Mouse (Mus musculus): Measurements from ENCODE around the gene Tmppe. TPM values are rescaled to one million over a fixed set of nuclear protein-coding genes. Genes with fewer than 3 reads are reported as not detected.

The Tmppe gene
- polyA plus RNA-seq, 1 experiment from 2014 or later, result 10.5 TPM

DNA sequence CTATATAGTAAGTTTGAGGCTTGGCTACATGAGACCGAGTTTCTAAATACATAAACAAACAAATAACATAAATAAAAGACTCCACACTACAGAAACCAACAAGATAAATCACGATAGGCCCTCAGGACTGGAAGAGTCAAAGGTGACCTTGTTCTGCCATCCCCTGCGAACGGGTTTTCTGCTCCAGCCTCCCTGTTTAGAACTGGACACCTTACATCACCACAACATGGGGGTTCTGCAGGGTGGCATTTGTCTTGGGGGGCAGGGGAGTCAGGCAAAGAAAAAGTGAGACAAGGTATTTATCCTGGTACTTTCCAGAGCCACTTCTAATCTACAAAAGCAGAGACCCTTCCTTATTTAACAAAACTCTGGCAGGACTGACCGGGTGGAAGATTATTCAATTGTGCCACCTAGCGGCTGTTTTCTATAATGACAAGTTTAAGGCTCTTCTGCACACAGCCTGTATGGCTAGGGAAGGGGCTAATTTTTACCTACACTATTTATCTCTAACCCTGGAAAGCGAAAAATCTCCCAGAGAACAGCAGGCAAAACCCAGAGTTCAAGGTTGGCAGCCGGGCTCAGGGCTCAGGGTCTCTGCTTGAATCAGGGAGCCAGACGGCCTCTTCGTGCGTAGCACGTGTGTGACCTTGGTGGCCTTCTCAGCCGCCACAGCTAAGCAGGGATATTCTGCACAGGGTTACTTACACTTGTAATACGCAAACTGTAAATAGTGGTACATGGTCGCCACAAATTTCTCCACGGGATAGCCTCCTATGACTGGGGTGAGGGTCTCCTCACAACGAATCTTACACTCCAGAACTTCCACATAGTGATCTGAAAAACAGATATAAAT, 19.8 kb upstream of the Tmppe start:
- H3K4me1 ChIP-seq (ENCODE audit: control insufficient read depth, insufficient read depth, low read depth, low read length), result no peaks in the 10 kb centered on the region
- no peaks in the 10 kb centered on the region for H3K36me3 ChIP-seq (ENCODE audit: control insufficient read depth, insufficient read depth, low read length)
- WGBS, result 72% methylated on average over 17 of the region's 17 CpGs
- H3K9me3 ChIP-seq (ENCODE audit: control insufficient read depth, low read length), result no peaks in the 10 kb centered on the region
- H3K27ac ChIP-seq (ENCODE audit: low read depth, low read length), result no peak overlapping the region
- no peak overlapping the region for H3K9ac ChIP-seq (ENCODE audit: low read depth, low read length)
- H3K4me2 ChIP-seq (ENCODE audit: low read length), result no peak overlapping the region
- ATAC-seq, result peak; percentile 80
- no peaks in the 10 kb centered on the region for H3K27me3 ChIP-seq (replicated peaks; ENCODE audit: control insufficient read depth, insufficient read depth, low read length)
- H3K4me3 ChIP-seq (ENCODE audit: low read length), result no peak overlapping the region

DNA sequence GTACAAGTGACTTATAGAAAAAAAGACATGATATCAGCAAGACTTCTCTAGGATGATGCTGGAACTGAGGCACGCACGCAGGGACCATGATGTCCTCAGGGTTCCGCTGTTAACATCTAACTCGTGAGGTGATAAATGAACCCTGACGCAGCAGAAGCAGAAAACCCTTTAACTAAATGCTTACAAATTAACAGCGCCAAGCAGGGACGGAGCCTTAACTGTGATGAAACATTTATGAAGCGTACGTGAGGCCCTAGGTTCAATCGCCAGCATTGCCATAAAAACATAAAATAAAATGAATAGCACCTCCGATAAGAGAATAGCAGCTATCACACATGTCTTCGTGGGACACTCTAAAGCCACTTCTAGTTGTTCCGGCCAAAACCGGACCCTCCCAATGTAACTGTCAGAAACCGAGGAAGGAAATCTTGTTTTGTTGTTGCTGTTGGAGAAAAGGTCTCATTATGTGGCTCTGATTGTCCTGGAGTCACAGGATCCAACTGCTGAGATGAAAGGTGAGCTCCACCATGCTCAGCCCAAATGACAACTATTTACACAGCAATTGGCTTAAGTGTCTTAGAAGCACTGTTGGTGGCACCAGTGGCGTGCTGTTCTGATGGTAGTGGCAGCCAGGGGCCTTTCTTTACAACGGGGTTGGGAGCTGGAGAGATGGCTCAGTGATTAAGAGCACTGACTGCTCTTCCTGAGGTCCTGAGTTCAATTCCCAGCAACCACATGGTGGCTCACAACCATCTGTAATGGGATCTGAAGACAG, 17.8 kb upstream of the Tmppe start:
- Histone ChIP-seq H3K27me3 (replicated peaks; ENCODE audit: control insufficient read depth, insufficient read depth, low read length) (no peaks in the 10 kb centered on the region), H3K4me1 (ENCODE audit: control insufficient read depth, insufficient read depth, low read depth, low read length) (no peaks in the 10 kb centered on the region), H3K4me2 (ENCODE audit: low read length) (no peak overlapping the region), H3K9me3 (ENCODE audit: control insufficient read depth, low read length) (no peaks in the 10 kb centered on the region), H3K36me3 (ENCODE audit: control insufficient read depth, insufficient read depth, low read length) (no peaks in the 10 kb centered on the region), H3K9ac (ENCODE audit: low read depth, low read length) (no peak overlapping the region), H3K27ac (ENCODE audit: low read depth, low read length) (no peak overlapping the region), H3K4me3 (ENCODE audit: low read length) (no peak overlapping the region)
- 84% methylated on average over 17 of the region's 17 CpGs for WGBS
- no peak for ATAC-seq

DNA sequence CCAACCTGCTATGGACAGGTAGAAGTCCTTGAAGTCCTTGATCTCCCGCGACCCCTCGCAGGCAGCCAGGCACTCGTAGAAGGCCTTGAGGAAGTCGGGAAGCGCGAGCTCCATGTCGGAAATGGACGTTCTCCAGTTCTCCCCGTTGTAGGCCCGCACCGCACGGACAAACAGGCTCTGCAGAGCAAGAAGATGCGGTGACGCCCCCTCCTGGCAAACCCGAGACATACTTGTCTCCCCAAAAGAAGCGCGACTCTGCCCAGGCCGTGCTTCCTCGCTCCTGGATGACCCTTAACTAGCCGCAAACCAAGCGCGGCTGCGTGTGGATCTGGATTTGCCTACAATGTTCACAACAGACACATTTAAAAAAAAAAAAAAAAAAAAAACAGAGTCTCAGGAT, 16.2 kb upstream of the Tmppe start:
- no peaks in the 10 kb centered on the region for H3K36me3 ChIP-seq (ENCODE audit: control insufficient read depth, insufficient read depth, low read length)
- WGBS, result 92% methylated on average over 24 of the region's 24 CpGs
- no peaks in the 10 kb centered on the region for H3K27me3 ChIP-seq (replicated peaks; ENCODE audit: control insufficient read depth, insufficient read depth, low read length)
- no peak overlapping the region for H3K4me3 ChIP-seq (ENCODE audit: low read length)
- no peaks in the 10 kb centered on the region for H3K9me3 ChIP-seq (ENCODE audit: control insufficient read depth, low read length)
- H3K4me1 ChIP-seq (ENCODE audit: control insufficient read depth, insufficient read depth, low read depth, low read length), result peaks cover 3% of the 10 kb centered on the region; the same call in 1 of the 2 replicates
- no peak overlapping the region for H3K9ac ChIP-seq (ENCODE audit: low read depth, low read length)
- H3K4me2 ChIP-seq (ENCODE audit: low read length), result no peak overlapping the region
- no peak for ATAC-seq
- no peak overlapping the region for H3K27ac ChIP-seq (ENCODE audit: low read depth, low read length)

DNA sequence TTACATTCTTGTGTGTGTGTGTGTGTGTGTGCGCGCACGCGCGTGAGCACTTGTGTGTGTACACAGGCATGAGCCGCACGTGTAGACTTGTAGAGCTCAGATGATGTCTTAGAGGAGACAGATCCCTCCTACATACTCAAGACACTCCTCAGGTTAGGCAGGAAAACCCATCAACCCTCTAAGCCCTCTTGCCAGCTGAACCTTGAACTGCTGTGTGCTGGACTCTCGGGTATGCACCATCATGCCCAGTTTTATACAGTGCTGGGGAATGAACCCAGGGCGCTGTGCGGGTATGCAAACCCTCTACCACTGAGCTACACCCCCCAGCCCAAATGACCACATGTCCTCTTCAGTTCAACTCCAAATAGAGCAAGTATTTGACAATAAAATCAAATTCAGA, 15.7 kb upstream of the Tmppe start:
- H3K4me3 ChIP-seq (ENCODE audit: low read length), result no peak overlapping the region
- no peaks in the 10 kb centered on the region for H3K27me3 ChIP-seq (replicated peaks; ENCODE audit: control insufficient read depth, insufficient read depth, low read length)
- no peaks in the 10 kb centered on the region for H3K36me3 ChIP-seq (ENCODE audit: control insufficient read depth, insufficient read depth, low read length)
- 97% methylated on average over 10 of the region's 10 CpGs for WGBS
- no peak overlapping the region for H3K27ac ChIP-seq (ENCODE audit: low read depth, low read length)
- no peak overlapping the region for H3K9ac ChIP-seq (ENCODE audit: low read depth, low read length)
- no peaks in the 10 kb centered on the region for H3K9me3 ChIP-seq (ENCODE audit: control insufficient read depth, low read length)
- H3K4me2 ChIP-seq (ENCODE audit: low read length), result no peak overlapping the region
- ATAC-seq, result no peak
- peaks cover 3% of the 10 kb centered on the region; the same call in 1 of the 2 replicates for H3K4me1 ChIP-seq (ENCODE audit: control insufficient read depth, insufficient read depth, low read depth, low read length)

DNA sequence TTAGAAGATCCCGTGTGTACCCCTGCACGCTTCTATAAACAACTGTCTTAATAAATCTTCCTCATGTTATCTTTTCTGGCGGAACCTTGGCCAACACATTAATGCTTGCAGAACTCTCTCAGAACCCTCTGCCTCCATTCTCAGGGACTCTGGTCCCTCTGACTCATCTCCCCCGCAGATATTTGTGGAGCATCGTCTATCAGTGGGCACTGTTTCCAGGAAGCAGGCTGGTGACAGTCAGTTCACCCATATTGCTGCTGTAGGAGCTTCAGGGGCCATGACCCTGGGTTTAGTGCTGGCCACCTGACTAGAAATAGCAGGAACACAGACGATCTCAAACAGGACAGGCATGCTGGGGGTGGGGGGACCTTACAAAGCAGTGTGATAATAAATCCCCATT, 13.8 kb upstream of the Tmppe start:
- Histone ChIP-seq H3K9me3 (ENCODE audit: control insufficient read depth, low read length) (no peaks in the 10 kb centered on the region), H3K36me3 (ENCODE audit: control insufficient read depth, insufficient read depth, low read length) (no peaks in the 10 kb centered on the region), H3K4me1 (ENCODE audit: control insufficient read depth, insufficient read depth, low read depth, low read length) (peaks cover 7% of the 10 kb centered on the region; the same call in 1 of the 2 replicates), H3K4me2 (ENCODE audit: low read length) (no peak overlapping the region), H3K27me3 (replicated peaks; ENCODE audit: control insufficient read depth, insufficient read depth, low read length) (no peaks in the 10 kb centered on the region), H3K4me3 (ENCODE audit: low read length) (no peak overlapping the region), H3K27ac (ENCODE audit: low read depth, low read length) (no peak overlapping the region), H3K9ac (ENCODE audit: low read depth, low read length) (no peak overlapping the region)
- 74% methylated on average over 6 of the region's 6 CpGs for WGBS
- no peak for ATAC-seq

DNA sequence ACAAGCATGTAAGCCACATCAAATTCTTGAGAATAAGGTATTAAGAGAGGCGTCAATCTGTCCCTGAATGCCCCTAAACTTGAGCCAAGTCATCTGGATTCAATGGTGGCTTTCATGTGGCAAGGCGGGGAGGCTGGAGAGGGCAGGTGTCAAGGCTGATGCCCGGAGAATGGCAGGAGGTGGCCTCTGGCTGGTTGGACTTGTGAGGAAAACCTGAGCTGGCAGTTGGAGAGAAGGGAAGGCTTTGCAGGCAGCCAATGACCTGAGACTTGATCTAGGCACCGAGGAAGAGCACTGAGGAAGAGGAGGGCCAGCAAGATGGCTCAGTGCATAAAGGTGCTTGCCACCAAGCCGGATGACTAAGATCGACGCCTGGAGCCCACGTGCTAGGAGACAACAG, 12.6 kb upstream of the Tmppe start:
- Histone ChIP-seq H3K9ac (ENCODE audit: low read depth, low read length) (no peak overlapping the region), H3K27me3 (replicated peaks; ENCODE audit: control insufficient read depth, insufficient read depth, low read length) (no peaks in the 10 kb centered on the region), H3K4me2 (ENCODE audit: low read length) (no peak overlapping the region), H3K9me3 (ENCODE audit: control insufficient read depth, low read length) (no peaks in the 10 kb centered on the region), H3K36me3 (ENCODE audit: control insufficient read depth, insufficient read depth, low read length) (no peaks in the 10 kb centered on the region), H3K4me3 (ENCODE audit: low read length) (no peak overlapping the region), H3K27ac (ENCODE audit: low read depth, low read length) (no peak overlapping the region), H3K4me1 (ENCODE audit: control insufficient read depth, insufficient read depth, low read depth, low read length) (peaks cover 7% of the 10 kb centered on the region; the same call in 1 of the 2 replicates)
- WGBS, result 86% methylated on average over 8 of the region's 8 CpGs
- no peak for ATAC-seq

DNA sequence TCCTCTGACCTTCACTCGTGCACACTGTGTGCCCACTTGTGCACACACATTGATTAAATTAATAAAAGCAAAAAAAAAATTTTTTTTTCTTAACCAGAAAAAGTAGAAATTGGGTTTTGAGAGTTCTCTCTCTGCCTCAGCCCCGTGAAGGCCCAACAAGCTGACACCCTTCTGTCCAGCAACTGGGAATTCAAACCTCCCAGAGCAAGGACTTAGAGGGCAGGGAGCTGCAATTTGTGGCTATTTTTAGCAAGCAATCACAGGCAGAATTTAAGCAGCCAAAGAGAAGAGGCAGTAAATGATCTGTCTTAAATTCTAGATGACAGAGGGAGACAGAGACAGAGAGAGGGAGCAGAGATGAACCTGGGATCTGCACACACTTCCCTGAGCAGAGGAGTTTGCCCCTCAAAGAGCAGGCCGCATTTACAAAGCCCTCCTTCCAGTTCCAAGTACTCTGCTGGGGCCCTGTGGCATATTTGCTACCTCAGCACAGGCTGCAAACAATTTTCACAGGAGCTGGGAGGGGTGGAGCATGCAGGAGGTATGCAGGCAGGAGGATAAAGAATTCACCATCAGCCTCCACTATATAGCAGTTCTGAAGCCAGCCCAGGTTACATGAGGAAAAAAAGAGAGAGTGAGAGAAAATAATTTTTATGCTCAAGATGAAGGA, 12.1 kb upstream of the Tmppe start:
- Histone ChIP-seq H3K27ac (ENCODE audit: low read depth, low read length) (no peak overlapping the region), H3K9me3 (ENCODE audit: control insufficient read depth, low read length) (no peaks in the 10 kb centered on the region), H3K27me3 (replicated peaks; ENCODE audit: control insufficient read depth, insufficient read depth, low read length) (no peaks in the 10 kb centered on the region), H3K4me3 (ENCODE audit: low read length) (no peak overlapping the region), H3K9ac (ENCODE audit: low read depth, low read length) (no peak overlapping the region), H3K4me1 (ENCODE audit: control insufficient read depth, insufficient read depth, low read depth, low read length) (peaks cover 7% of the 10 kb centered on the region; the same call in 1 of the 2 replicates), H3K4me2 (ENCODE audit: low read length) (peak overlapping the region; percentile 21), H3K36me3 (ENCODE audit: control insufficient read depth, insufficient read depth, low read length) (no peaks in the 10 kb centered on the region)
- ATAC-seq, result no peak
- WGBS, result 86% methylated on average over 3 of the region's 3 CpGs

DNA sequence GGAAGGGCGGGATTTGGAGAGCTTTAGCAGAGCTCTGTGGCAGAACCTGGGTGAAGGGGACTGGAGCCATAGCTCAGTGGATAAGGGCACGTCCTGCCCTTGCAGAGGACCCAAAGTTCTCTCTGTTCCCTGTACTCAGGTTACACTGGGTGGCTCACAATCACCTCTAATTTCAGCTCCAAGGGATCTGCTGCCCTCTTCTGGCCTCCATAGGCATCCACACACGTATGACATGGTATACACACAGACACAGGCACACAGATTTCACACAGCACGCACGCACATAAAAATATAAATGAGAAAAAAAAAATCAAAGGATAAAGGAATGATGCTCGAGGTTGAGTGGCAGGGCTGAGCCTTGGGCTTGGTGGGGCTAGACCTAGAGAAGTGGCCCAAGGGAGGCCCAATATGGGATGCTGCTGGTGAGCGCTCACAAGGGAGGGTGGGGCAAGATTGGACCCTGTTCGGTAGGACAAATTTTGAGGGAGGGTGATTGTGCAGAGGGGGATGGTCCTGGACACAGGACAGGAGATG, 11.5 kb upstream of the Tmppe start:
- Histone ChIP-seq H3K9ac (ENCODE audit: low read depth, low read length) (no peak overlapping the region), H3K36me3 (ENCODE audit: control insufficient read depth, insufficient read depth, low read length) (no peaks in the 10 kb centered on the region), H3K4me2 (ENCODE audit: low read length) (peak overlapping the region; percentile 83), H3K4me3 (ENCODE audit: low read length) (peak overlapping the region; percentile 62), H3K27ac (ENCODE audit: low read depth, low read length) (no peak overlapping the region), H3K4me1 (ENCODE audit: control insufficient read depth, insufficient read depth, low read depth, low read length) (peaks cover 7% of the 10 kb centered on the region; the same call in 1 of the 2 replicates), H3K27me3 (replicated peaks; ENCODE audit: control insufficient read depth, insufficient read depth, low read length) (no peaks in the 10 kb centered on the region), H3K9me3 (ENCODE audit: control insufficient read depth, low read length) (no peaks in the 10 kb centered on the region)
- WGBS, result 78% methylated on average over 8 of the region's 8 CpGs
- ATAC-seq, result peak; percentile 26

Data from hindbrain, embryonic 16.5 days (tissue).